Comparison of ENCODE assay signal across 16 mouse cellular contexts in the genomic region with DNA sequence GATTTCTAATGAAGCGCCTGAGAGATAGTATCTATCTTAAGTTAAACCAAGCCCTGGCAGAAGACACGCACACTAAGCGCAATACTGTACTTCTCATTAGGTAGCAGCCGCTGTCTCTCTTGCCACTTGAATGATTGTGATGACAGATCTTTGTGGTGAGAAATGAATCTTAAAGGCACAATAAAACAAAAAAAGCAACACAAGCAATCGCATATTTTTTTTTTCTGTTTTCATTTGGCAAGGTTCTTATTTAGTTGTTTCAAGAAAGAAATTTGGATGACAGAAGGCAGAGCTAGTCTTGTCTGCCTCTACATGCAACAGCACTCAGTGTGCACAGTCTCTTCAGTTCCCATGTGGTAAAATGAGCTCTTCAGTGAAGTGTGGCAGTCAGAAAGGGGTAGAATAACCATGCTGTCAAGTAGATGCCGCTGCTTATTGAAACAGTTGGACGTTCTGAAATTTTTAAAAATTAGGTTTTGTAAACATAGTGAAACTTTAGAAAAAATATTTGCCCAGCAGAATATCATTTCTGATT.
"Had no signal": no experiment of that assay in that cellular context is flagged by ENCODE, and none has a peak within 500 bp of the region (broad histone marks: within the 10 kb centered on the region; RNA-seq: fewer than 3 reads in every experiment).

No protein-coding gene starts in this region.

- DNase-seq: kidney, adult 9 months; kidney, postnatal 25 days; liver, embryonic 13.5 days; lung, adult 2 months; lung, postnatal 14 days; retina, postnatal 1 day; spleen, adult 18-20 months; thymus, postnatal 25 days had no signal

- H3K4me2 ChIP-seq: liver, embryonic 13.5 days; midbrain, embryonic 12.5 days; midbrain, embryonic 15.5 days; neural tube, embryonic 13.5 days; stomach, embryonic 15.5 days had no signal

- H3K36me3 ChIP-seq: liver, embryonic 13.5 days; midbrain, embryonic 12.5 days; midbrain, embryonic 15.5 days; neural tube, embryonic 13.5 days; stomach, embryonic 15.5 days had no signal

- H3K9ac ChIP-seq: liver, embryonic 13.5 days; midbrain, embryonic 12.5 days; midbrain, embryonic 15.5 days; neural tube, embryonic 13.5 days; stomach, embryonic 15.5 days had no signal

- H3K27me3 ChIP-seq: liver, embryonic 13.5 days; midbrain, embryonic 12.5 days; midbrain, embryonic 15.5 days; neural tube, embryonic 13.5 days; stomach, embryonic 15.5 days had no signal

- H3K27ac ChIP-seq: kidney, postnatal 0 days; liver, embryonic 13.5 days; macrophage; midbrain, embryonic 12.5 days; midbrain, embryonic 15.5 days; neural tube, embryonic 13.5 days; stomach, embryonic 15.5 days had no signal

- ATAC-seq: midbrain, embryonic 15.5 days had no signal

- H3K9me3 ChIP-seq: liver, embryonic 13.5 days; midbrain, embryonic 12.5 days; midbrain, embryonic 15.5 days; neural tube, embryonic 13.5 days; stomach, embryonic 15.5 days had no signal

- H3K4me3 ChIP-seq: layer of hippocampus, adult 2 months; liver, embryonic 13.5 days; midbrain, embryonic 12.5 days; midbrain, embryonic 15.5 days; myocyte; neural tube, embryonic 13.5 days; stomach, embryonic 15.5 days had no signal

- H3K4me1 ChIP-seq: liver, embryonic 13.5 days; midbrain, embryonic 12.5 days; midbrain, embryonic 15.5 days; neural tube, embryonic 13.5 days; stomach, embryonic 15.5 days had no signal
